Mouse (Mus musculus): ENCODE data around the gene Reps1. TPM values are rescaled to one million over a fixed set of nuclear protein-coding genes. Genes with fewer than 3 reads are reported as not detected.

The Reps1 gene
- polyA plus RNA-seq (2012; rRNA removed; ENCODE audit: low replicate concordance), result 36.5 and 61.9 TPM in 2 replicates

GRCm38 (mm10) chr10:18055696-18056390 lies at the start of gene Reps1:
Gene Reps1 (plus strand): TSS chr10:18055861.

GRCm38 (mm10) chr10:18022741-18023347 lies 32.8 kb upstream of the Reps1 start, which contains the start of gene Abracl:
Gene Abracl (minus strand): TSS chr10:18023288.

Other genes starting within 250 kb of the Reps1 start
- gene Heca, start 107.8 kb upstream of the Reps1 start, polyA plus RNA-seq (2012; rRNA removed; ENCODE audit: low replicate concordance), result 11.2 and 26.3 TPM in 2 replicates
- gene Abracl, start 32.6 kb upstream of the Reps1 start, polyA plus RNA-seq (2012; rRNA removed; ENCODE audit: low replicate concordance), result 8.2 and 15.7 TPM in 2 replicates
- 0.20 TPM in 1 of 2 replicates, not detected in the other for gene Ect2l, start 155.0 kb downstream of the Reps1 start, polyA plus RNA-seq (2012; rRNA removed; ENCODE audit: low replicate concordance)
- gene Ccdc28a, start 179.1 kb downstream of the Reps1 start, polyA plus RNA-seq (2012; rRNA removed; ENCODE audit: low replicate concordance), result 15.6 and 17.7 TPM in 2 replicates